Mouse (Mus musculus): ENCODE results near the gene Gnat3. TPM values are rescaled to one million over a fixed set of nuclear protein-coding genes. Genes with fewer than 3 reads are reported as not detected.
"Not testable (repeated sequence)": the region's sequence is repeated elsewhere in the genome, so short reads cannot be mapped to it uniquely, and the experiment has no call there.

Gene Gnat3
- polyA plus RNA-seq (2015; fragmentation: Nextera tagmentation; extraction: Ambion mirVana): not detected in 2 replicates

- no peak within 1 kb of the TSS for H3K4me2 ChIP-seq (replicated peaks)
- H3K9me3 ChIP-seq: no peaks in the 10 kb centered on the region
- no peak within 1 kb of the TSS for H3K9ac ChIP-seq (replicated peaks)
- no peaks in the 10 kb centered on the region for H3K36me3 ChIP-seq
- no peak within 1 kb of the TSS for H3K27ac ChIP-seq
- ATAC-seq: no peak
- WGBS: 87% methylated on average over 5 of the region's 5 CpGs
- no peak within 1 kb of the TSS for H3K4me3 ChIP-seq (replicated peaks)
- H3K4me1 ChIP-seq (replicated peaks): no peaks in the 10 kb centered on the region
- no peaks in the 10 kb centered on the region for H3K27me3 ChIP-seq
Measured at GRCm38 (mm10) chr5:17962249-17962648, at the start of gene Gnat3. Gene Gnat3 (plus strand): TSS chr5:17962549.

- H3K4me1 ChIP-seq (replicated peaks): no peaks in the 10 kb centered on the region
- WGBS: 86% methylated on average over 5 of the region's 5 CpGs
- no peaks in the 10 kb centered on the region for H3K36me3 ChIP-seq
- no peak overlapping the region for H3K9ac ChIP-seq (replicated peaks)
- H3K4me2 ChIP-seq (replicated peaks): no peak overlapping the region
- H3K4me3 ChIP-seq (replicated peaks): no peak overlapping the region
- H3K27me3 ChIP-seq: no peaks in the 10 kb centered on the region
- H3K9me3 ChIP-seq: no peaks in the 10 kb centered on the region
- no peak for ATAC-seq
- H3K27ac ChIP-seq: no peak overlapping the region
Measured at GRCm38 (mm10) chr5:17918966-17919365, 43.4 kb upstream of the Gnat3 start.

- Histone ChIP-seq H3K27ac (no peak overlapping the region), H3K9me3 (no peaks in the 10 kb centered on the region), H3K4me3 (replicated peaks) (no peak overlapping the region), H3K4me2 (replicated peaks) (no peak overlapping the region), H3K9ac (replicated peaks) (no peak overlapping the region), H3K36me3 (no peaks in the 10 kb centered on the region), H3K27me3 (no peaks in the 10 kb centered on the region), H3K4me1 (replicated peaks) (no peaks in the 10 kb centered on the region)
- WGBS: 90% methylated on average over 3 of the region's 3 CpGs
- no peak for ATAC-seq
Measured at GRCm38 (mm10) chr5:17923648-17924047, 38.7 kb upstream of the Gnat3 start.

GRCm38 (mm10) chr5:17924085-17924518, 38.2 kb upstream of the Gnat3 start:
- Histone ChIP-seq H3K27me3 (no peaks in the 10 kb centered on the region), H3K4me1 (replicated peaks) (no peaks in the 10 kb centered on the region), H3K9ac (replicated peaks) (no peak overlapping the region), H3K4me2 (replicated peaks) (no peak overlapping the region), H3K36me3 (no peaks in the 10 kb centered on the region), H3K27ac (no peak overlapping the region), H3K4me3 (replicated peaks) (no peak overlapping the region), H3K9me3 (no peaks in the 10 kb centered on the region)
- WGBS: 72% methylated on average over 2 of the region's 2 CpGs
- ATAC-seq: no peak

GRCm38 (mm10) chr5:17928471-17928870, 33.9 kb upstream of the Gnat3 start:
- Histone ChIP-seq H3K9ac (replicated peaks) (no peak overlapping the region), H3K27me3 (no peaks in the 10 kb centered on the region), H3K27ac (no peak overlapping the region), H3K4me2 (replicated peaks) (no peak overlapping the region), H3K4me3 (replicated peaks) (no peak overlapping the region), H3K9me3 (no peaks in the 10 kb centered on the region), H3K36me3 (no peaks in the 10 kb centered on the region), H3K4me1 (replicated peaks) (no peaks in the 10 kb centered on the region)
- no peak for ATAC-seq
- 36% methylated on average over 4 of the region's 4 CpGs for WGBS

GRCm38 (mm10) chr5:17929006-17929567, 33.3 kb upstream of the Gnat3 start:
- Histone ChIP-seq H3K4me1 (replicated peaks) (no peaks in the 10 kb centered on the region), H3K4me2 (replicated peaks) (no peak overlapping the region), H3K27me3 (no peaks in the 10 kb centered on the region), H3K27ac (no peak overlapping the region), H3K9me3 (no peaks in the 10 kb centered on the region), H3K9ac (replicated peaks) (no peak overlapping the region), H3K4me3 (replicated peaks) (no peak overlapping the region), H3K36me3 (no peaks in the 10 kb centered on the region)
- 64% methylated on average over 7 of the region's 7 CpGs for WGBS
- ATAC-seq: no peak

GRCm38 (mm10) chr5:17931588-17931987, 30.8 kb upstream of the Gnat3 start:
- not testable (repeated sequence) for H3K4me3 ChIP-seq (replicated peaks); H3K4me2 ChIP-seq (replicated peaks); H3K4me1 ChIP-seq (replicated peaks); H3K9ac ChIP-seq (replicated peaks); H3K36me3 ChIP-seq; H3K27ac ChIP-seq; H3K9me3 ChIP-seq; ATAC-seq; H3K27me3 ChIP-seq
- 98% methylated on average over 2 of the region's 2 CpGs for WGBS

- ATAC-seq: no peak
- no peak overlapping the region for H3K4me3 ChIP-seq (replicated peaks)
- no peak overlapping the region for H3K9ac ChIP-seq (replicated peaks)
- H3K4me1 ChIP-seq (replicated peaks): no peaks in the 10 kb centered on the region
- H3K27ac ChIP-seq: no peak overlapping the region
- no peaks in the 10 kb centered on the region for H3K9me3 ChIP-seq
- no peaks in the 10 kb centered on the region for H3K27me3 ChIP-seq
- H3K36me3 ChIP-seq: no peaks in the 10 kb centered on the region
- H3K4me2 ChIP-seq (replicated peaks): no peak overlapping the region
- 45% methylated on average over 1 of the region's 1 CpGs for WGBS
Measured at GRCm38 (mm10) chr5:17934501-17934900, 27.8 kb upstream of the Gnat3 start.

- no peaks in the 10 kb centered on the region for H3K9me3 ChIP-seq
- H3K9ac ChIP-seq (replicated peaks): no peak overlapping the region
- H3K4me2 ChIP-seq (replicated peaks): no peak overlapping the region
- ATAC-seq: no peak
- H3K36me3 ChIP-seq: no peaks in the 10 kb centered on the region
- no peak overlapping the region for H3K4me3 ChIP-seq (replicated peaks)
- H3K27ac ChIP-seq: no peak overlapping the region
- no peaks in the 10 kb centered on the region for H3K27me3 ChIP-seq
- WGBS: 74% methylated on average over 1 of the region's 1 CpGs
- H3K4me1 ChIP-seq (replicated peaks): no peaks in the 10 kb centered on the region
Measured at GRCm38 (mm10) chr5:17938170-17938939, 24.0 kb upstream of the Gnat3 start.

GRCm38 (mm10) chr5:17956468-17956867, 5.9 kb upstream of the Gnat3 start:
- H3K9ac ChIP-seq (replicated peaks): no peak overlapping the region
- H3K27me3 ChIP-seq: no peaks in the 10 kb centered on the region
- H3K4me1 ChIP-seq (replicated peaks): no peaks in the 10 kb centered on the region
- H3K36me3 ChIP-seq: no peaks in the 10 kb centered on the region
- no peak overlapping the region for H3K27ac ChIP-seq
- no peak for ATAC-seq
- WGBS: 95% methylated on average over 1 of the region's 1 CpGs
- H3K4me3 ChIP-seq (replicated peaks): no peak overlapping the region
- no peak overlapping the region for H3K4me2 ChIP-seq (replicated peaks)
- no peaks in the 10 kb centered on the region for H3K9me3 ChIP-seq

- Histone ChIP-seq H3K27me3 (no peaks in the 10 kb centered on the region), H3K9ac (replicated peaks) (no peak overlapping the region), H3K4me1 (replicated peaks) (no peaks in the 10 kb centered on the region), H3K4me2 (replicated peaks) (no peak overlapping the region), H3K9me3 (no peaks in the 10 kb centered on the region), H3K4me3 (replicated peaks) (no peak overlapping the region), H3K27ac (no peak overlapping the region), H3K36me3 (no peaks in the 10 kb centered on the region)
- ATAC-seq: no peak
- WGBS: 85% methylated on average over 13 of the region's 13 CpGs
Measured at GRCm38 (mm10) chr5:17969704-17970390, 7.5 kb downstream of the Gnat3 start.

GRCm38 (mm10) chr5:17970391-17970730, 8.0 kb downstream of the Gnat3 start:
- H3K4me1 ChIP-seq (replicated peaks): no peaks in the 10 kb centered on the region

More at GRCm38 (mm10) chr5:17970391-17970730, 8.0 kb downstream of the Gnat3 start:
- WGBS: 88% methylated on average over 3 of the region's 3 CpGs
- ATAC-seq: no peak
- no peak overlapping the region for H3K9ac ChIP-seq (replicated peaks)
- no peaks in the 10 kb centered on the region for H3K27me3 ChIP-seq
- no peaks in the 10 kb centered on the region for H3K9me3 ChIP-seq
- H3K36me3 ChIP-seq: no peaks in the 10 kb centered on the region
- no peak overlapping the region for H3K4me3 ChIP-seq (replicated peaks)
- no peak overlapping the region for H3K27ac ChIP-seq
- H3K4me2 ChIP-seq (replicated peaks): no peak overlapping the region

Measured in midbrain, embryonic 13.5 days (tissue).